Mouse (Mus musculus): Measurements from ENCODE around the gene Sgo2a. TPM values are rescaled to one million over a fixed set of nuclear protein-coding genes. Genes with fewer than 3 reads are reported as not detected.

Gene Sgo2a
- total and polyA plus RNA-seq, 2 experiments, result 0.28 TPM; not detected in 1

- TF ChIP-seq POLR2A (IDR thresholded peaks at IDR 0.05; ENCODE audit: extremely low read depth, insufficient read depth, low read length) (no peak), CTCF (IDR thresholded peaks at IDR 0.05; ENCODE audit: low read depth, low read length) (no peak)
- DNase-seq (ENCODE audit: extremely low read depth, low read depth, low spot score), result no peak
- WGBS, result 79% methylated on average over 3 of the region's 3 CpGs
- Histone ChIP-seq H3K27ac (replicated peaks; ENCODE audit: insufficient read depth, low read depth, low read length) (no peak overlapping the region), H3K9ac (ENCODE audit: low read depth, low read length) (no peak overlapping the region), H3K36me3 (ENCODE audit: control insufficient read depth, insufficient read depth, low read length) (peaks cover 73% of the 10 kb centered on the region), H3K79me2 (ENCODE audit: control insufficient read depth, insufficient read depth, low read length) (0 out of 2 replicates have a peak, but pooled peaks cover 5% of the 10 kb centered on the region), H3K4me3 (ENCODE audit: insufficient read depth, low read depth, low read length) (no peak overlapping the region), H3K27me3 (ENCODE audit: control insufficient read depth, insufficient read depth, low read length) (no peaks in the 10 kb centered on the region), H3K4me1 (ENCODE audit: control insufficient read depth, insufficient read depth, low read length) (no peaks in the 10 kb centered on the region)
These were observed 49.3 kb downstream of the Sgo2a start for GRCm38 (mm10) chr1:58045076-58045475.

GRCm38 (mm10) chr1:58045546-58045945 lies 49.8 kb downstream of the Sgo2a start:
- Histone ChIP-seq H3K79me2 (ENCODE audit: control insufficient read depth, insufficient read depth, low read length) (0 out of 2 replicates have a peak, but pooled peaks cover 5% of the 10 kb centered on the region), H3K27ac (replicated peaks; ENCODE audit: insufficient read depth, low read depth, low read length) (no peak overlapping the region), H3K9ac (ENCODE audit: low read depth, low read length) (no peak overlapping the region), H3K27me3 (ENCODE audit: control insufficient read depth, insufficient read depth, low read length) (no peaks in the 10 kb centered on the region), H3K4me1 (ENCODE audit: control insufficient read depth, insufficient read depth, low read length) (no peaks in the 10 kb centered on the region), H3K4me3 (ENCODE audit: insufficient read depth, low read depth, low read length) (no peak overlapping the region), H3K36me3 (ENCODE audit: control insufficient read depth, insufficient read depth, low read length) (peaks cover 78% of the 10 kb centered on the region)
- no peak for TF ChIP-seq POLR2A (IDR thresholded peaks at IDR 0.05; ENCODE audit: extremely low read depth, insufficient read depth, low read length)
- no peak for TF ChIP-seq CTCF (IDR thresholded peaks at IDR 0.05; ENCODE audit: low read depth, low read length)
- 92% methylated on average over 5 of the region's 5 CpGs for WGBS
- no peak for DNase-seq (ENCODE audit: extremely low read depth, low read depth, low spot score)

GRCm38 (mm10) chr1:58046721-58047290 lies 51.0 kb downstream of the Sgo2a start:
- 0 out of 2 replicates have a peak, but pooled peaks cover under 1% of the 10 kb centered on the region for H3K79me2 ChIP-seq (ENCODE audit: control insufficient read depth, insufficient read depth, low read length)
- WGBS, result 82% methylated on average over 3 of the region's 3 CpGs
- H3K27ac ChIP-seq (replicated peaks; ENCODE audit: insufficient read depth, low read depth, low read length), result no peak overlapping the region
- no peak overlapping the region for H3K9ac ChIP-seq (ENCODE audit: low read depth, low read length)
- TF ChIP-seq POLR2A (IDR thresholded peaks at IDR 0.05; ENCODE audit: extremely low read depth, insufficient read depth, low read length) (no peak), CTCF (IDR thresholded peaks at IDR 0.05; ENCODE audit: low read depth, low read length) (no peak)
- H3K4me1 ChIP-seq (ENCODE audit: control insufficient read depth, insufficient read depth, low read length), result no peaks in the 10 kb centered on the region
- H3K36me3 ChIP-seq (ENCODE audit: control insufficient read depth, insufficient read depth, low read length), result peaks cover 75% of the 10 kb centered on the region
- H3K4me3 ChIP-seq (ENCODE audit: insufficient read depth, low read depth, low read length), result no peak overlapping the region
- no peaks in the 10 kb centered on the region for H3K27me3 ChIP-seq (ENCODE audit: control insufficient read depth, insufficient read depth, low read length)
- DNase-seq (ENCODE audit: extremely low read depth, low read depth, low spot score), result no peak

- Histone ChIP-seq H3K79me2 (ENCODE audit: control insufficient read depth, insufficient read depth, low read length) (no peaks in the 10 kb centered on the region), H3K9ac (ENCODE audit: low read depth, low read length) (no peak overlapping the region), H3K4me3 (ENCODE audit: insufficient read depth, low read depth, low read length) (no peak overlapping the region), H3K4me1 (ENCODE audit: control insufficient read depth, insufficient read depth, low read length) (no peaks in the 10 kb centered on the region), H3K27me3 (ENCODE audit: control insufficient read depth, insufficient read depth, low read length) (no peaks in the 10 kb centered on the region), H3K36me3 (ENCODE audit: control insufficient read depth, insufficient read depth, low read length) (peaks cover 72% of the 10 kb centered on the region), H3K27ac (replicated peaks; ENCODE audit: insufficient read depth, low read depth, low read length) (no peak overlapping the region)
- TF ChIP-seq CTCF (IDR thresholded peaks at IDR 0.05; ENCODE audit: low read depth, low read length), result no peak
- TF ChIP-seq POLR2A (IDR thresholded peaks at IDR 0.05; ENCODE audit: extremely low read depth, insufficient read depth, low read length), result no peak
- DNase-seq (ENCODE audit: extremely low read depth, low read depth, low spot score), result peak; percentile 66
- WGBS, result 53% methylated on average over 5 of the region's 5 CpGs
These were observed 53.4 kb downstream of the Sgo2a start for GRCm38 (mm10) chr1:58049126-58049525.

GRCm38 (mm10) chr1:58055598-58055997 lies 59.8 kb downstream of the Sgo2a start:
- DNase-seq (ENCODE audit: extremely low read depth, low read depth, low spot score), result no peak
- Histone ChIP-seq H3K4me3 (ENCODE audit: insufficient read depth, low read depth, low read length) (no peak overlapping the region), H3K4me1 (ENCODE audit: control insufficient read depth, insufficient read depth, low read length) (no peaks in the 10 kb centered on the region), H3K27me3 (ENCODE audit: control insufficient read depth, insufficient read depth, low read length) (no peaks in the 10 kb centered on the region), H3K27ac (replicated peaks; ENCODE audit: insufficient read depth, low read depth, low read length) (no peak overlapping the region), H3K79me2 (ENCODE audit: control insufficient read depth, insufficient read depth, low read length) (no peaks in the 10 kb centered on the region), H3K36me3 (ENCODE audit: control insufficient read depth, insufficient read depth, low read length) (peaks cover 74% of the 10 kb centered on the region), H3K9ac (ENCODE audit: low read depth, low read length) (no peak overlapping the region)
- TF ChIP-seq POLR2A (IDR thresholded peaks at IDR 0.05; ENCODE audit: extremely low read depth, insufficient read depth, low read length) (no peak), CTCF (IDR thresholded peaks at IDR 0.05; ENCODE audit: low read depth, low read length) (no peak)
- 83% methylated on average over 11 of the region's 11 CpGs for WGBS

GRCm38 (mm10) chr1:58056074-58056807 lies 60.5 kb downstream of the Sgo2a start:
- no peak overlapping the region for H3K27ac ChIP-seq (replicated peaks; ENCODE audit: insufficient read depth, low read depth, low read length)
- 86% methylated on average over 13 of the region's 13 CpGs for WGBS
- no peak for DNase-seq (ENCODE audit: extremely low read depth, low read depth, low spot score)

More at GRCm38 (mm10) chr1:58056074-58056807, 60.5 kb downstream of the Sgo2a start:
- TF ChIP-seq CTCF (IDR thresholded peaks at IDR 0.05; ENCODE audit: low read depth, low read length) (no peak), POLR2A (IDR thresholded peaks at IDR 0.05; ENCODE audit: extremely low read depth, insufficient read depth, low read length) (no peak)
- no peaks in the 10 kb centered on the region for H3K27me3 ChIP-seq (ENCODE audit: control insufficient read depth, insufficient read depth, low read length)
- H3K9ac ChIP-seq (ENCODE audit: low read depth, low read length), result no peak overlapping the region
- peaks cover 73% of the 10 kb centered on the region for H3K36me3 ChIP-seq (ENCODE audit: control insufficient read depth, insufficient read depth, low read length)
- H3K4me1 ChIP-seq (ENCODE audit: control insufficient read depth, insufficient read depth, low read length), result no peaks in the 10 kb centered on the region
- H3K79me2 ChIP-seq (ENCODE audit: control insufficient read depth, insufficient read depth, low read length), result no peaks in the 10 kb centered on the region
- H3K4me3 ChIP-seq (ENCODE audit: insufficient read depth, low read depth, low read length), result no peak overlapping the region
